Mouse (Mus musculus) lung, adult 2 months (tissue): ENCODE results near the gene Slc4a4.

ENCODE experiments used
- CTCF ChIP-seq: fragments of 200-500 bp; IDR thresholded peaks from 2 replicates; pipeline ENCODE4 v1.5.1; 2011; ENCODE audit warnings: mild to moderate bottlenecking, low read length, control low read depth; ENCODE audit not compliant: insufficient read depth
- POLR2A ChIP-seq: fragments of 200-500 bp; IDR thresholded peaks from 2 replicates; pipeline ENCODE4 v1.6.1; 2011; ENCODE audit warnings: low read depth, mild to moderate bottlenecking, control low read depth, low read length, borderline replicate concordance; ENCODE audit errors: extremely low read depth

DNA sequence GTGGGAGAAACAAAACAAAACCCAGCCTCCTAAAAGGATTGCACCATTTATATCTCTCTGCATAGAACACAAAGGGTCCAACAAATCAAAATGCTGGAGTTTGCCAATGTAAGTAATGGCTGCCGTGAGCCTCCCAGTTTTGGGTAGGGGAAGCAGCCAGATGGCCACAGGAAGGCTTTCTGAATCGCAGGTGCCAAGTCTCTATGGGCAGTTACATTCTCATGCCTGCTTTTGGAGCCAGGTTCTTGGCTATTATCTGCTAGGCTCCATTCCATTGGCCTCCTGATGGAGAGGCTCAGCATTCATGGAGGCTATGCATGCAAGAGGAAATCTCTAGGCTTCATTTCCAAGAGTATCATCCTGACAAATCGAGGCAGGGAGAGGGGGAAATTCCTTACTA, 169.0 kb downstream of the Slc4a4 start:
- TF ChIP-seq CTCF (no peak), POLR2A (no peak)
